Mouse (Mus musculus): ENCODE results near the gene Fubp1. TPM values are rescaled to one million over a fixed set of nuclear protein-coding genes. Genes with fewer than 3 reads are reported as not detected.

The Fubp1 gene
- total RNA-seq, 1 experiment, result 244 TPM

GRCm38 (mm10) chr3:152208096-152208885 lies 1.9 kb upstream of the Fubp1 start:
- TF ChIP-seq CHD2 (IDR thresholded peaks at IDR 0.05; ENCODE audit: low read depth, low read length), result no peak
- TF ChIP-seq ZC3H11A (IDR thresholded peaks at IDR 0.05; ENCODE audit: borderline replicate concordance, low read depth, low read length), result no peak
- TF ChIP-seq MAFK (IDR thresholded peaks at IDR 0.05; ENCODE audit: insufficient read depth, low read depth, low read length), result no peak
- TF ChIP-seq HCFC1 (IDR thresholded peaks at IDR 0.05; ENCODE audit: borderline replicate concordance, insufficient read depth, low read length), result no peak
- no peak for TF ChIP-seq ZNF384 (IDR thresholded peaks at IDR 0.05; ENCODE audit: low read depth, low read length)
- Histone ChIP-seq H3K4me3 (ENCODE audit: insufficient read depth in 1 of 2, low read depth in 1 of 2, low read length in 2 of 2, poor library complexity in 1 of 2, severe bottlenecking in 1 of 2) (peak overlapping the region in 1 of 2 experiments; percentile 81; a peak in 1 of 4 replicates), H3K9me3 (ENCODE audit: control insufficient read depth, insufficient read depth, low read depth, low read length) (no peaks in the 10 kb centered on the region), H3K4me1 (ENCODE audit: control insufficient read depth in 2 of 2, insufficient read depth in 2 of 2, low read length in 2 of 2, poor library complexity in 1 of 2) (peaks cover 3 to 8% of the 10 kb centered on the region in 2 experiments; a peak in 3 of 4 replicates), H3K36me3 (ENCODE audit: control insufficient read depth, insufficient read depth, low read length, poor library complexity, severe bottlenecking) (peaks cover 12% of the 10 kb centered on the region), H3K27ac (ENCODE audit: insufficient read depth, low read depth, low read length, poor library complexity, severe bottlenecking) (no peak overlapping the region), H3K9ac (ENCODE audit: insufficient read depth, low read depth, low read length, poor library complexity, severe bottlenecking) (no peak overlapping the region)
- no peak for DNase-seq (ENCODE audit: low read depth, low spot score)
- in situ Hi-C loops (cut with MboI; ENCODE audit: low sequenced_read_pairs in 2 of 2, unreplicated experiment in 2 of 2), result loop anchor here in 1 of 2 experiments (10.0 kb wide), 1 partner anchor 93 kb away; no protein-coding TSS in a partner anchor

- in situ Hi-C loops (cut with MboI; ENCODE audit: low sequenced_read_pairs in 2 of 2, unreplicated experiment in 2 of 2), result loop anchor here in 1 of 2 experiments (10.0 kb wide), 1 partner anchor 95 kb away; no protein-coding TSS in a partner anchor
- no peaks in the 10 kb centered on the region for H3K9me3 ChIP-seq (ENCODE audit: control insufficient read depth, insufficient read depth, low read depth, low read length)
- peaks cover 6 to 8% of the 10 kb centered on the region in 2 experiments; a peak in 3 of 4 replicates for H3K4me1 ChIP-seq (ENCODE audit: control insufficient read depth in 2 of 2, insufficient read depth in 2 of 2, low read length in 2 of 2, poor library complexity in 1 of 2)
- H3K4me3 ChIP-seq (ENCODE audit: insufficient read depth in 1 of 2, low read depth in 1 of 2, low read length in 2 of 2, poor library complexity in 1 of 2, severe bottlenecking in 1 of 2), result peak overlapping the region; percentile 81 to 98
- H3K27ac ChIP-seq (ENCODE audit: insufficient read depth, low read depth, low read length, poor library complexity, severe bottlenecking), result peak overlapping the region; percentile 93
- H3K9ac ChIP-seq (ENCODE audit: insufficient read depth, low read depth, low read length, poor library complexity, severe bottlenecking), result peak overlapping the region; percentile 100
- no peak for DNase-seq (ENCODE audit: low read depth, low spot score)
- peaks cover 12% of the 10 kb centered on the region for H3K36me3 ChIP-seq (ENCODE audit: control insufficient read depth, insufficient read depth, low read length, poor library complexity, severe bottlenecking)
- no peak for TF ChIP-seq ZNF384 (IDR thresholded peaks at IDR 0.05; ENCODE audit: low read depth, low read length)
Measured at GRCm38 (mm10) chr3:152209177-152209966, 850 bp upstream of the Fubp1 start.

- Histone ChIP-seq H3K4me1 (ENCODE audit: control insufficient read depth in 2 of 2, insufficient read depth in 2 of 2, low read length in 2 of 2, poor library complexity in 1 of 2) (peaks cover 6 to 8% of the 10 kb centered on the region in 2 experiments; a peak in 3 of 4 replicates), H3K36me3 (ENCODE audit: control insufficient read depth, insufficient read depth, low read length, poor library complexity, severe bottlenecking) (peaks cover 12% of the 10 kb centered on the region), H3K9ac (ENCODE audit: insufficient read depth, low read depth, low read length, poor library complexity, severe bottlenecking) (peak overlapping the region; percentile 100), H3K27ac (ENCODE audit: insufficient read depth, low read depth, low read length, poor library complexity, severe bottlenecking) (peak overlapping the region; percentile 94), H3K4me3 (ENCODE audit: insufficient read depth in 1 of 2, low read depth in 1 of 2, low read length in 2 of 2, poor library complexity in 1 of 2, severe bottlenecking in 1 of 2) (peak overlapping the region; percentile 74 to 96), H3K9me3 (ENCODE audit: control insufficient read depth, insufficient read depth, low read depth, low read length) (no peaks in the 10 kb centered on the region)
- peak; percentile 68 for DNase-seq (ENCODE audit: low read depth, low spot score)
- in situ Hi-C loops (cut with MboI; ENCODE audit: low sequenced_read_pairs in 2 of 2, unreplicated experiment in 2 of 2), result no loop called here
- TF ChIP-seq HCFC1 (IDR thresholded peaks at IDR 0.05; ENCODE audit: borderline replicate concordance, insufficient read depth, low read length) (no peak), ZNF384 (IDR thresholded peaks at IDR 0.05; ENCODE audit: low read depth, low read length) (no peak), MAFK (IDR thresholded peaks at IDR 0.05; ENCODE audit: insufficient read depth, low read depth, low read length) (no peak), ZC3H11A (IDR thresholded peaks at IDR 0.05; ENCODE audit: borderline replicate concordance, low read depth, low read length) (no peak), CHD2 (IDR thresholded peaks at IDR 0.05; ENCODE audit: low read depth, low read length) (no peak)
Measured at GRCm38 (mm10) chr3:152210728-152211391, 638 bp downstream of the Fubp1 start.

- Histone ChIP-seq H3K4me1 (ENCODE audit: control insufficient read depth in 2 of 2, insufficient read depth in 2 of 2, low read length in 2 of 2, poor library complexity in 1 of 2) (peaks cover 6 to 8% of the 10 kb centered on the region in 2 experiments; a peak in 3 of 4 replicates), H3K9me3 (ENCODE audit: control insufficient read depth, insufficient read depth, low read depth, low read length) (no peaks in the 10 kb centered on the region), H3K36me3 (ENCODE audit: control insufficient read depth, insufficient read depth, low read length, poor library complexity, severe bottlenecking) (peaks cover 12% of the 10 kb centered on the region)
Measured at GRCm38 (mm10) chr3:152211731-152212279, 1.6 kb downstream of the Fubp1 start.

More at GRCm38 (mm10) chr3:152211731-152212279, 1.6 kb downstream of the Fubp1 start:
- TF ChIP-seq ZC3H11A (IDR thresholded peaks at IDR 0.05; ENCODE audit: borderline replicate concordance, low read depth, low read length) (no peak), MAFK (IDR thresholded peaks at IDR 0.05; ENCODE audit: insufficient read depth, low read depth, low read length) (no peak), HCFC1 (IDR thresholded peaks at IDR 0.05; ENCODE audit: borderline replicate concordance, insufficient read depth, low read length) (no peak), ZNF384 (IDR thresholded peaks at IDR 0.05; ENCODE audit: low read depth, low read length) (no peak), CHD2 (IDR thresholded peaks at IDR 0.05; ENCODE audit: low read depth, low read length) (no peak)
- peak overlapping the region; percentile 100 for H3K9ac ChIP-seq (ENCODE audit: insufficient read depth, low read depth, low read length, poor library complexity, severe bottlenecking)
- H3K27ac ChIP-seq (ENCODE audit: insufficient read depth, low read depth, low read length, poor library complexity, severe bottlenecking), result no peak overlapping the region
- H3K4me3 ChIP-seq (ENCODE audit: insufficient read depth in 1 of 2, low read depth in 1 of 2, low read length in 2 of 2, poor library complexity in 1 of 2, severe bottlenecking in 1 of 2), result peak overlapping the region; percentile 74 to 96
- in situ Hi-C loops (cut with MboI; ENCODE audit: low sequenced_read_pairs in 2 of 2, unreplicated experiment in 2 of 2), result no loop called here
- DNase-seq (ENCODE audit: low read depth, low spot score), result no peak
